Mouse (Mus musculus) bone marrow macrophage, adult 2 months (primary cell): ENCODE data around the gene Chchd3.

Experiments
- CTCF ChIP-seq: IDR thresholded peaks from 2 replicates; pipeline ENCODE4 v1.5.1; 2012; ENCODE audit warnings: low read depth, mild to moderate bottlenecking, low read length, moderate library complexity
- POLR2A ChIP-seq: IDR thresholded peaks from 2 replicates; pipeline ENCODE4 v1.6.1; 2012; ENCODE audit warnings: mild to moderate bottlenecking, low read depth, low read length, borderline replicate concordance

DNA sequence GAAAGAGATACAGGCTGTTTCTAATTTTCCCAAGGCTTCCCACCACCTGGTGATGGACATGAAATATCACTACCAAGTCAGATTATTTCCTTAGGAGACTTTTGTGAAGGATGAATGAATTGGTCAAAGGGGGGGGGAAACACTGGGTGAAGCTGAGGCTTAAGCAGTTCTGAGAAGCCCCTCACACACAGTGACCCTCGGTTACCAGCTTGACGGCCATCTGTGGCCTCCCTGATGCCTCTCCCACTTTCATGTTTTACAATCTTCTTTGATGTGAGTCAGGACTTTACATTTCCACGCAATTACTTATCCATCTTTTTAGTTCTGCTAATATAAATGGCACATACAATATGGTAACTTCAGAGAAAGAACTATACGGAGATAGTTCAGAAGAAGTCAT, 252.3 kb downstream of the Chchd3 start:
- TF ChIP-seq POLR2A = no peak
- TF ChIP-seq CTCF = no peak
